Mouse (Mus musculus) embryonic fibroblast, embryonic 13.5 days (primary cell): ENCODE measurements at regions not wholly inside any gene's neighbourhood (a gene's known extent, or its start where the extent isn't known, plus 50 kb on each side); places are given as distances from the start of the nearest gene placed in this dataset.

Source experiments
- CTCF ChIP-seq: IDR thresholded peaks from 2 replicates; pipeline ENCODE4 v1.5.1; 2011; ENCODE audit warnings: mild to moderate bottlenecking, control low read depth, low read length, moderate library complexity, borderline replicate concordance; ENCODE audit not compliant: insufficient read depth
- POLR2A ChIP-seq: IDR thresholded peaks from 2 replicates; pipeline ENCODE4 v1.6.1; 2011; ENCODE audit warnings: low read depth, mild to moderate bottlenecking, control low read depth, low read length, moderate library complexity

DNA sequence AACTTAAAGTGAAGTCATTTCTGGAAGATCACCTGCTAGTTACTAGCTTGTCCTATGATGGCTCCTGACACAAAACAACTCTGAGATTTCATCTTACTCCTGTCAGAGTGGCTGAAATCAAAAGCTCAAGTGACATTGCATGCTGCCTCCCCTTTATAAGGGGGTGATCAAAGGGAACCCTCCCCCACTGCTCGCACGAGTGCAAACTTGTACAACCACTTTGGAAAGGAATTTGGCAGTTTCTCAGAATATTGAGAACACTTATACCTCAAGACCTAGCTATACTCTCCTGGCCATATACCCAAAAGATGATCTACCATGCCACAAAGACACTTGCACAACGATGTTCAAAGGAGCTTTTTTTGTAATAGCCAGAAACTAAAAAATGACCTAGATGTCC is 102.5 kb upstream of the Pdc start:
- no peak for TF ChIP-seq POLR2A
- no peak for TF ChIP-seq CTCF
